Mouse (Mus musculus): ENCODE measurements around the gene Zfp398. TPM values are rescaled to one million over a fixed set of nuclear protein-coding genes. Genes with fewer than 3 reads are reported as not detected.

The Zfp398 gene
- polyA plus RNA-seq, 1 experiment from 2014 or later = 4.7 TPM

DNA sequence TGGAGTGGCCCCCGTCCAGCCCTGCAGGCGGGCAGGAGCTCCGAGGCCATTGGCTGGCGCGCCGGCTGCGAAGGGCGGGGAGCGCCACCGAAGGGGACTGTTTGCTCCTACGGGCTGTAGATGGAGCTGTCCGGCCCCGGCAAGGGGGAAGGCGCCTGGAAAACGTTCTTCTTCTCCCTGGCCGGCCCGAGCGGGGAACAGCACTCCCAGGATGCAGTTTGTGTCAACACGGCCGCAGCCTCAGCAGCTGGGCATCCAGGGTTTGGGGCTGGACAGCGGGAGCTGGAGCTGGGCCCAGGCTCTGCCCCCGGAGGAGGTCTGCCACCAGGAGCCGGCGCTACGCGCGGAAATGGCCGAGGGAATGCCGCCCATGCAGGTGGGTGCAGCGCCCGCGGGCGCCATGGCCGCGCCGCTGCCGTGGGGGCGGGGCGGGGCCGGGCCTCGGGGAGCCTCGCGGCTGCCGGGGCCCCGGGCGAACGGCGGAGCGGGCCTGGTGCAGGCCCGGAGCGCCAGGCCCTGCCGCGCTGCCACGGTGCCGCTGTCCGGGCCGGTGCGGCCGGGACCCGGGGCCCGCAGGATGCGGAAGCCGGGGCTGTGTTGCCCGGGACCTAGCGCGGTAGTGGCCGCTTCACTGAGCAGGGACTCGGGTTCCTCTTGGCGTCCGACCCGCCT, 42.1 kb downstream of the Zfp398 start:
- no peaks in the 10 kb centered on the region for H3K27me3 ChIP-seq (ENCODE audit: control insufficient read depth, insufficient read depth, low read length)
- ATAC-seq (ENCODE audit: insufficient number of reproducible peaks, insufficient read depth, low FRiP score, low read depth) = peak; percentile 89
- under 1% methylated on average over 67 of the region's 71 CpGs for WGBS
- peak overlapping the region; percentile 92 to 97 for H3K27ac ChIP-seq (replicated peaks in 1 of 2; ENCODE audit: control insufficient read depth in 1 of 2, insufficient read depth in 1 of 2, low read depth in 2 of 2, low read length in 2 of 2)
- H3K4me1 ChIP-seq (ENCODE audit: control insufficient read depth in 2 of 2, insufficient read depth in 2 of 2, low read length in 2 of 2) = peaks cover 6 to 15% of the 10 kb centered on the region in 2 experiments
- H3K4me2 ChIP-seq (ENCODE audit: low read length) = peak overlapping the region; percentile 76
- H3K9ac ChIP-seq (ENCODE audit: low read length) = peak overlapping the region; percentile 89
- H3K36me3 ChIP-seq (ENCODE audit: control insufficient read depth, insufficient read depth, low read length) = peaks cover 25% of the 10 kb centered on the region
- H3K9me3 ChIP-seq (ENCODE audit: control insufficient read depth, low read length) = no peaks in the 10 kb centered on the region
- H3K4me3 ChIP-seq (ENCODE audit: control insufficient read depth in 1 of 2, insufficient read depth in 1 of 2, low read depth in 1 of 2, low read length in 2 of 2) = peak overlapping the region; percentile 76 to 97

- peak overlapping the region; percentile 76 for H3K4me2 ChIP-seq (ENCODE audit: low read length)
- H3K4me3 ChIP-seq (ENCODE audit: control insufficient read depth in 1 of 2, insufficient read depth in 1 of 2, low read depth in 1 of 2, low read length in 2 of 2) = peak overlapping the region; percentile 76 to 97
- no peak for ATAC-seq (ENCODE audit: insufficient number of reproducible peaks, insufficient read depth, low FRiP score, low read depth)
- H3K9me3 ChIP-seq (ENCODE audit: control insufficient read depth, low read length) = no peaks in the 10 kb centered on the region
- H3K27ac ChIP-seq (replicated peaks in 1 of 2; ENCODE audit: control insufficient read depth in 1 of 2, insufficient read depth in 1 of 2, low read depth in 2 of 2, low read length in 2 of 2) = peak overlapping the region; percentile 60 to 92
- H3K4me1 ChIP-seq (ENCODE audit: control insufficient read depth in 2 of 2, insufficient read depth in 2 of 2, low read length in 2 of 2) = peaks cover 6 to 15% of the 10 kb centered on the region in 2 experiments
- WGBS = 3% methylated on average over 11 of the region's 11 CpGs
- peaks cover 31% of the 10 kb centered on the region for H3K36me3 ChIP-seq (ENCODE audit: control insufficient read depth, insufficient read depth, low read length)
- peak overlapping the region; percentile 89 for H3K9ac ChIP-seq (ENCODE audit: low read length)
- H3K27me3 ChIP-seq (ENCODE audit: control insufficient read depth, insufficient read depth, low read length) = no peaks in the 10 kb centered on the region
These were observed 42.7 kb downstream of the Zfp398 start for GRCm38 (mm10) chr6:47878133-47878514.

DNA sequence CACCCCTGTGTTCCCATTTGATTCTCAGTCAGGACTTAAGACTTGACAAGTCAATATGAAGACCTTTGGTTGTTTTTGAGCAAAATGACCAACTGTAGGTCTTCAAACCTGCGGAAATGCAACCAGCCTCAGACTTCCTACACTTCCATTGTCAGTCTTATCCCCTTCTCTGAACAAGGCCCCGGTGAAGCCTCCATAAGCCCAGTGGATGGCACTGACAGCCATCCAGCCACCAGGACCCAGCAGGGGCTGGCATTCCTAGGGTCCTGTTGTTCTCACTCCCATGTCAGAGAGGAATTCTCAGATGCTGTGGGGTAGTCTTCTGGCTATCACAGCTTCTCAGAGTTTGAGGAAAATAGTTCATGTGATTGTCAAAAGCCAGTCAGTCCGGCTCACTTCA, 43.1 kb downstream of the Zfp398 start:
- Histone ChIP-seq H3K27ac (replicated peaks in 1 of 2; ENCODE audit: control insufficient read depth in 1 of 2, insufficient read depth in 1 of 2, low read depth in 2 of 2, low read length in 2 of 2) (peak overlapping the region in 1 of 2 experiments; percentile 92; a peak in 1 of 4 replicates), H3K9ac (ENCODE audit: low read length) (peak overlapping the region; percentile 89), H3K4me2 (ENCODE audit: low read length) (peak overlapping the region; percentile 76)

GRCm38 (mm10) chr6:47879049-47879716, 43.7 kb downstream of the Zfp398 start:
- 62% methylated on average over 4 of the region's 4 CpGs for WGBS

More for the DNA sequence above, 43.1 kb downstream of the Zfp398 start:
- Histone ChIP-seq H3K4me3 (ENCODE audit: control insufficient read depth in 1 of 2, insufficient read depth in 1 of 2, low read depth in 1 of 2, low read length in 2 of 2) (peak overlapping the region; percentile 76 to 97), H3K4me1 (ENCODE audit: control insufficient read depth in 2 of 2, insufficient read depth in 2 of 2, low read length in 2 of 2) (peaks cover 6 to 15% of the 10 kb centered on the region in 2 experiments), H3K9me3 (ENCODE audit: control insufficient read depth, low read length) (no peaks in the 10 kb centered on the region), H3K27me3 (ENCODE audit: control insufficient read depth, insufficient read depth, low read length) (no peaks in the 10 kb centered on the region), H3K36me3 (ENCODE audit: control insufficient read depth, insufficient read depth, low read length) (peaks cover 35% of the 10 kb centered on the region)
- WGBS = 47% methylated on average over 3 of the region's 3 CpGs
- no peak for ATAC-seq (ENCODE audit: insufficient number of reproducible peaks, insufficient read depth, low FRiP score, low read depth)

DNA sequence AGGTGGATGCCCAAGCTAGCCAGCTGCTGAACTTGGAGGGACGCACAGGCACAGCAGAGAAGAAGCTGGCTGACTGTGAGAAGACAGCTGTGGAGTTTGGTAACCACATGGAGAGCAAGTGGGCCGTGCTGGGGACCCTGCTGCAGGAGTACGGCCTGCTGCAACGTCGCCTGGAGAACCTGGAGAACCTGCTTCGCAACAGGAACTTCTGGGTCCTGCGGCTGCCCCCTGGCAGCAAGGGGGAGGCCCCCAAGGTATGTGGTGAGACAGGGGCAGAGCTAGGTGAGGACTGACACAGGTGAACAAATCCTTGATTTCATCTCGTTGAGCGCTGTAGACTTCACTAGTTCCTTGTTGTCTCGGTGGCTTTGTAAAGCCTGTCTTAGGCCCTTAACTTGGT, 44.7 kb downstream of the Zfp398 start:
- 96% methylated on average over 10 of the region's 10 CpGs for WGBS

More at GRCm38 (mm10) chr6:47879049-47879716, 43.7 kb downstream of the Zfp398 start:
- H3K9ac ChIP-seq (ENCODE audit: low read length) = peak overlapping the region; percentile 89
- no peaks in the 10 kb centered on the region for H3K9me3 ChIP-seq (ENCODE audit: control insufficient read depth, low read length)
- H3K27ac ChIP-seq (replicated peaks in 1 of 2; ENCODE audit: control insufficient read depth in 1 of 2, insufficient read depth in 1 of 2, low read depth in 2 of 2, low read length in 2 of 2) = no peak overlapping the region
- peak overlapping the region in 1 of 2 experiments; percentile 76; a peak in 2 of 4 replicates for H3K4me3 ChIP-seq (ENCODE audit: control insufficient read depth in 1 of 2, insufficient read depth in 1 of 2, low read depth in 1 of 2, low read length in 2 of 2)
- H3K4me1 ChIP-seq (ENCODE audit: control insufficient read depth in 2 of 2, insufficient read depth in 2 of 2, low read length in 2 of 2) = peaks cover 6 to 15% of the 10 kb centered on the region in 2 experiments
- H3K36me3 ChIP-seq (ENCODE audit: control insufficient read depth, insufficient read depth, low read length) = peaks cover 41% of the 10 kb centered on the region
- H3K4me2 ChIP-seq (ENCODE audit: low read length) = peak overlapping the region; percentile 76
- no peak for ATAC-seq (ENCODE audit: insufficient number of reproducible peaks, insufficient read depth, low FRiP score, low read depth)
- H3K27me3 ChIP-seq (ENCODE audit: control insufficient read depth, insufficient read depth, low read length) = no peaks in the 10 kb centered on the region

DNA sequence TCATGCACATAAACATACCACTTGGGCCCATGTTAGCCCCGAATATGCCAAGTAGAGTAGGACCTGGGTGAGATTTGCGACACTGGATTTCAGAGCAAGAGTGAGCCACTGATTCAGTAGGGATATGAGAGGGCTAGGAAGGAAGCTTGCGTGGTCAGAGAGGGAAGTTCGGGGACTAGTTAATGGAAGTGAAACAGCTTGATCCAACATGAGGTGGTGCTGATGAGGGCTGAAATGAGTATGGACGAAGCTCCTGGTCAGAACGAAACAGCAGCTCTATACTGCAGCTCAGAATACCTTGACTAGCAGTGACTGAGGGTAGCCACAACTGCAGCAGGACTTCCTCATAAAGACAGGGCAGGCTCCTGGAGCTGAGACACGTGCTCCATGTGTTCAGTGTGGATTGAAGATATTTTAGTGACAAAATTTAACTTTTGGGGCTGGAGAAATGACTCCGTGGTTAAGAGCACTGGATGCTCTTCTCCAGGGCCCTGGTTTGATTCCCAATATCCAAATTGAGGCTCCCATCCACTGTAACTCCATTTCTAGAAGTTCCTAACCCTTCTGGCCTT, 53.4 kb downstream of the Zfp398 start:
- H3K9ac ChIP-seq (ENCODE audit: low read length) = no peak overlapping the region
- H3K36me3 ChIP-seq (ENCODE audit: control insufficient read depth, insufficient read depth, low read length) = peaks cover 76% of the 10 kb centered on the region
- H3K4me3 ChIP-seq (ENCODE audit: control insufficient read depth in 1 of 2, insufficient read depth in 1 of 2, low read depth in 1 of 2, low read length in 2 of 2) = no peak overlapping the region
- ATAC-seq (ENCODE audit: insufficient number of reproducible peaks, insufficient read depth, low FRiP score, low read depth) = no peak
- H3K9me3 ChIP-seq (ENCODE audit: control insufficient read depth, low read length) = no peaks in the 10 kb centered on the region
- no peak overlapping the region for H3K27ac ChIP-seq (replicated peaks in 1 of 2; ENCODE audit: control insufficient read depth in 1 of 2, insufficient read depth in 1 of 2, low read depth in 2 of 2, low read length in 2 of 2)
- H3K27me3 ChIP-seq (ENCODE audit: control insufficient read depth, insufficient read depth, low read length) = no peaks in the 10 kb centered on the region
- H3K4me1 ChIP-seq (ENCODE audit: control insufficient read depth in 2 of 2, insufficient read depth in 2 of 2, low read length in 2 of 2) = no peaks in the 10 kb centered on the region
- H3K4me2 ChIP-seq (ENCODE audit: low read length) = no peak overlapping the region
- 86% methylated on average over 8 of the region's 8 CpGs for WGBS

More for the DNA sequence above, 44.7 kb downstream of the Zfp398 start:
- H3K27me3 ChIP-seq (ENCODE audit: control insufficient read depth, insufficient read depth, low read length) = no peaks in the 10 kb centered on the region
- H3K9ac ChIP-seq (ENCODE audit: low read length) = no peak overlapping the region
- H3K36me3 ChIP-seq (ENCODE audit: control insufficient read depth, insufficient read depth, low read length) = peaks cover 49% of the 10 kb centered on the region
- no peaks in the 10 kb centered on the region for H3K9me3 ChIP-seq (ENCODE audit: control insufficient read depth, low read length)
- H3K4me3 ChIP-seq (ENCODE audit: control insufficient read depth in 1 of 2, insufficient read depth in 1 of 2, low read depth in 1 of 2, low read length in 2 of 2) = no peak overlapping the region
- ATAC-seq (ENCODE audit: insufficient number of reproducible peaks, insufficient read depth, low FRiP score, low read depth) = no peak
- H3K27ac ChIP-seq (replicated peaks in 1 of 2; ENCODE audit: control insufficient read depth in 1 of 2, insufficient read depth in 1 of 2, low read depth in 2 of 2, low read length in 2 of 2) = no peak overlapping the region
- H3K4me2 ChIP-seq (ENCODE audit: low read length) = no peak overlapping the region
- H3K4me1 ChIP-seq (ENCODE audit: control insufficient read depth in 2 of 2, insufficient read depth in 2 of 2, low read length in 2 of 2) = peaks cover 6 to 15% of the 10 kb centered on the region in 2 experiments

GRCm38 (mm10) chr6:47899416-47899815, 64.0 kb downstream of the Zfp398 start:
- Histone ChIP-seq H3K9me3 (ENCODE audit: control insufficient read depth, low read length) (no peaks in the 10 kb centered on the region), H3K4me1 (ENCODE audit: control insufficient read depth in 2 of 2, insufficient read depth in 2 of 2, low read length in 2 of 2) (no peaks in the 10 kb centered on the region), H3K36me3 (ENCODE audit: control insufficient read depth, insufficient read depth, low read length) (peaks cover 68% of the 10 kb centered on the region), H3K9ac (ENCODE audit: low read length) (no peak overlapping the region), H3K4me3 (ENCODE audit: control insufficient read depth in 1 of 2, insufficient read depth in 1 of 2, low read depth in 1 of 2, low read length in 2 of 2) (no peak overlapping the region), H3K4me2 (ENCODE audit: low read length) (no peak overlapping the region), H3K27ac (replicated peaks in 1 of 2; ENCODE audit: control insufficient read depth in 1 of 2, insufficient read depth in 1 of 2, low read depth in 2 of 2, low read length in 2 of 2) (no peak overlapping the region), H3K27me3 (ENCODE audit: control insufficient read depth, insufficient read depth, low read length) (no peaks in the 10 kb centered on the region; the same call in 1 of the 2 replicates)
- no peak for ATAC-seq (ENCODE audit: insufficient number of reproducible peaks, insufficient read depth, low FRiP score, low read depth)
- WGBS = 89% methylated on average over 6 of the region's 6 CpGs

Data from heart, embryonic 14.5 days (tissue).